Mouse (Mus musculus): ENCODE results near the gene Alkbh6.

GRCm38 (mm10) chr7:30323795-30324194, 15.3 kb downstream of the Alkbh6 start, which contains the start of gene Sdhaf1:
- TF ChIP-seq CTCF (IDR thresholded peaks at IDR 0.05; ENCODE audit: low read depth, low read length) (no peak), TAL1 (conservative IDR thresholded peaks at IDR 0.05; ENCODE audit: low read depth, low read length) (no peak), GATA1 (IDR thresholded peaks at IDR 0.05; ENCODE audit: borderline replicate concordance, low read length) (no peak)
